Mouse (Mus musculus): ENCODE data around the gene Trpm3. TPM values are rescaled to one million over a fixed set of nuclear protein-coding genes. Genes with fewer than 3 reads are reported as not detected.

Gene Trpm3
- polyA plus RNA-seq, 1 experiment from 2014 or later, result 1.2 TPM

- Histone ChIP-seq H3K9ac (ENCODE audit: low read length) (no peak overlapping the region), H3K4me1 (replicated peaks; ENCODE audit: control insufficient read depth, insufficient read depth, low read length) (peaks cover 7% of the 10 kb centered on the region), H3K4me3 (ENCODE audit: low read length) (no peak overlapping the region), H3K27ac (ENCODE audit: low read length) (no peak overlapping the region), H3K27me3 (ENCODE audit: control insufficient read depth, insufficient read depth, low read depth, low read length) (no peaks in the 10 kb centered on the region), H3K36me3 (ENCODE audit: control insufficient read depth, insufficient read depth, low read length) (no peaks in the 10 kb centered on the region), H3K4me2 (ENCODE audit: low read depth, low read length) (no peak overlapping the region), H3K9me3 (ENCODE audit: control insufficient read depth, low read length) (no peaks in the 10 kb centered on the region)
- WGBS, result 91% methylated on average over 5 of the region's 5 CpGs
- ATAC-seq (ENCODE audit: low read depth), result no peak
These were observed 746.2 kb downstream of the Trpm3 start for GRCm38 (mm10) chr19:22885051-22885450.

DNA sequence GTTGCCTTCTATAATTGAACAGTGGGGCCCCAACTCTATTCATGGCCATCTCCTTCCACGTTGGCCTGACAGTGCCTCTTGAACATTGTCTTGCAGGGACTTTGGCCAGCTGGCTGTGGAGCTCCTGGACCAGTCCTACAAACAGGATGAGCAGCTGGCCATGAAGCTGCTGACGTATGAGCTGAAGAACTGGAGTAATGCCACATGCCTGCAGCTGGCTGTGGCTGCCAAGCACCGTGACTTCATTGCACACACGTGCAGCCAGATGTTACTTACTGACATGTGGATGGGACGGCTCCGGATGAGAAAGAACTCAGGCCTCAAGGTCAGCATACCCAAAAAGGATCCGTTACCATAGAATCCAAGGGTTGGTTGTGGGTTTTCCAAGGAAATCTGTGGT lies 763.0 kb downstream of the Trpm3 start:
- WGBS, result 60% methylated on average over 7 of the region's 7 CpGs
- Histone ChIP-seq H3K4me1 (replicated peaks; ENCODE audit: control insufficient read depth, insufficient read depth, low read length) (no peaks in the 10 kb centered on the region), H3K9ac (ENCODE audit: low read length) (no peak overlapping the region), H3K4me3 (ENCODE audit: low read length) (no peak overlapping the region), H3K27ac (ENCODE audit: low read length) (no peak overlapping the region), H3K4me2 (ENCODE audit: low read depth, low read length) (no peak overlapping the region), H3K27me3 (ENCODE audit: control insufficient read depth, insufficient read depth, low read depth, low read length) (no peaks in the 10 kb centered on the region), H3K36me3 (ENCODE audit: control insufficient read depth, insufficient read depth, low read length) (no peaks in the 10 kb centered on the region), H3K9me3 (ENCODE audit: control insufficient read depth, low read length) (no peaks in the 10 kb centered on the region)
- peak; percentile 68 for ATAC-seq (ENCODE audit: low read depth)

DNA sequence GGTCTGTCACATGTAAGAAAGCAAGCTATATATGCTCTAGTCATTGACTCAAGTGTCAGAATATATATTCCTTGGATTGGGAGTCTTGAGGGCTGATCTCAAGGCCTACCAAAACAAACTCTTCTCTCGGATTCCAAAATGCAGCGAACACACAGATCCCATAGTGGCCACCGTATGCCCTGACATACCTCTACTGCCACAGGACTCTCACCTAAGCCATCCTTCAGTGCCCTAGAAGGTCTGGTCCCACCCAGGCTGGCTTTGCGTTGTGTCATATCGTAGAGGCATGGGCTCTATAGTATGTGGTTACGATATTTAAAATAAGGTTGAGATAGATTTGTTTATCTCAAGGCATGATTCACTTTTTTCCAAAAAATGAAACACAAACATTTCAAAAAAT lies 763.5 kb downstream of the Trpm3 start:
- WGBS, result 90% methylated on average over 6 of the region's 6 CpGs
- no peaks in the 10 kb centered on the region for H3K36me3 ChIP-seq (ENCODE audit: control insufficient read depth, insufficient read depth, low read length)
- no peaks in the 10 kb centered on the region for H3K4me1 ChIP-seq (replicated peaks; ENCODE audit: control insufficient read depth, insufficient read depth, low read length)
- H3K27ac ChIP-seq (ENCODE audit: low read length), result no peak overlapping the region
- no peaks in the 10 kb centered on the region for H3K27me3 ChIP-seq (ENCODE audit: control insufficient read depth, insufficient read depth, low read depth, low read length)
- no peak overlapping the region for H3K4me3 ChIP-seq (ENCODE audit: low read length)
- H3K4me2 ChIP-seq (ENCODE audit: low read depth, low read length), result no peak overlapping the region
- no peaks in the 10 kb centered on the region for H3K9me3 ChIP-seq (ENCODE audit: control insufficient read depth, low read length)
- no peak overlapping the region for H3K9ac ChIP-seq (ENCODE audit: low read length)
- no peak for ATAC-seq (ENCODE audit: low read depth)

DNA sequence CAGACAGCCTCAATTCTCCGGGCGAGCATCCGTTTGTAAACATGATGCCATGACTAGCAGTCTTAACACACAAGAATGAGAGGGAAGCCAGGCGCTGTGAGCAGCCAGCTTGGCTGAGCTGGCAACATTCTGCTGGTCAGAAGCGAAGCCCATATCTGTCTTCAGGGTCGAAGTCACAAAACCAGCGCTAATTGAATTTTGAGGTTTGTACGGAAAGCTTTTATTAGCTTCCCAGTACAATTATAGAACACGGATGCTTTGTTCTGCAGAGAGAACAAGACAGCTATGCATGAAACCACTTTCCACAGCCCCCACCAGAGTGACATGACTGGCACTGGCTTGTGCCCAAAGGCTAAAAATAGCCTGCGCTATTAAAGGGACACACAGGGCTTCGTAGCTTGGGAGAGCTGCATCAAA lies 766.2 kb downstream of the Trpm3 start:
- no peaks in the 10 kb centered on the region for H3K36me3 ChIP-seq (ENCODE audit: control insufficient read depth, insufficient read depth, low read length)
- H3K4me3 ChIP-seq (ENCODE audit: low read length), result no peak overlapping the region
- WGBS, result 76% methylated on average over 11 of the region's 11 CpGs
- no peaks in the 10 kb centered on the region for H3K9me3 ChIP-seq (ENCODE audit: control insufficient read depth, low read length)
- no peak overlapping the region for H3K27ac ChIP-seq (ENCODE audit: low read length)
- no peak overlapping the region for H3K9ac ChIP-seq (ENCODE audit: low read length)
- ATAC-seq (ENCODE audit: low read depth), result no peak
- no peaks in the 10 kb centered on the region for H3K4me1 ChIP-seq (replicated peaks; ENCODE audit: control insufficient read depth, insufficient read depth, low read length)
- no peaks in the 10 kb centered on the region for H3K27me3 ChIP-seq (ENCODE audit: control insufficient read depth, insufficient read depth, low read depth, low read length)
- no peak overlapping the region for H3K4me2 ChIP-seq (ENCODE audit: low read depth, low read length)

DNA sequence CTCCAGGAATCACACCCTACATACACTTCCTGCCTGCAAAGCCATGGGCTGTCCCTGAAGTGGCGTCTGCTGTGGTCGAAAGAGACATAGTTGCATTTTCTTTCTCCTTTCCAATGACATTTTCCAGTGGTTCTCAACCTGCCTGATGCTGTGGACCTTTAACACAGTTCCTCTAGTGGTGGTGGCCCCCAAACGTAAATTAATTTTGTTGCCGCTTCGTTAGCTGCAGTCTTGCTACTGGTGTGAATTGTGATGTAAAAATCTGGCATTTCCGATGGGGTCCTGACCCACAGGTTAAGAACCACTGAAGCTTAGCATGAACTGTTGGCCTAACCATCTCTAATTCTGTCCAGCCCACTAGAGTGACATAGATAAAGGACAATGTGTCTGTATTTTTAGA lies 771.8 kb downstream of the Trpm3 start:
- 91% methylated on average over 6 of the region's 6 CpGs for WGBS

GRCm38 (mm10) chr19:22912971-22913370 lies 774.1 kb downstream of the Trpm3 start:
- Histone ChIP-seq H3K4me3 (ENCODE audit: low read length) (no peak overlapping the region), H3K36me3 (ENCODE audit: control insufficient read depth, insufficient read depth, low read length) (no peaks in the 10 kb centered on the region)
- 80% methylated on average over 4 of the region's 4 CpGs for WGBS

More for the DNA sequence above, 771.8 kb downstream of the Trpm3 start:
- no peaks in the 10 kb centered on the region for H3K27me3 ChIP-seq (ENCODE audit: control insufficient read depth, insufficient read depth, low read depth, low read length)
- no peak for ATAC-seq (ENCODE audit: low read depth)
- H3K36me3 ChIP-seq (ENCODE audit: control insufficient read depth, insufficient read depth, low read length), result no peaks in the 10 kb centered on the region
- H3K4me1 ChIP-seq (replicated peaks; ENCODE audit: control insufficient read depth, insufficient read depth, low read length), result no peaks in the 10 kb centered on the region
- H3K4me3 ChIP-seq (ENCODE audit: low read length), result no peak overlapping the region
- H3K4me2 ChIP-seq (ENCODE audit: low read depth, low read length), result no peak overlapping the region
- no peaks in the 10 kb centered on the region for H3K9me3 ChIP-seq (ENCODE audit: control insufficient read depth, low read length)
- H3K27ac ChIP-seq (ENCODE audit: low read length), result no peak overlapping the region
- H3K9ac ChIP-seq (ENCODE audit: low read length), result no peak overlapping the region

DNA sequence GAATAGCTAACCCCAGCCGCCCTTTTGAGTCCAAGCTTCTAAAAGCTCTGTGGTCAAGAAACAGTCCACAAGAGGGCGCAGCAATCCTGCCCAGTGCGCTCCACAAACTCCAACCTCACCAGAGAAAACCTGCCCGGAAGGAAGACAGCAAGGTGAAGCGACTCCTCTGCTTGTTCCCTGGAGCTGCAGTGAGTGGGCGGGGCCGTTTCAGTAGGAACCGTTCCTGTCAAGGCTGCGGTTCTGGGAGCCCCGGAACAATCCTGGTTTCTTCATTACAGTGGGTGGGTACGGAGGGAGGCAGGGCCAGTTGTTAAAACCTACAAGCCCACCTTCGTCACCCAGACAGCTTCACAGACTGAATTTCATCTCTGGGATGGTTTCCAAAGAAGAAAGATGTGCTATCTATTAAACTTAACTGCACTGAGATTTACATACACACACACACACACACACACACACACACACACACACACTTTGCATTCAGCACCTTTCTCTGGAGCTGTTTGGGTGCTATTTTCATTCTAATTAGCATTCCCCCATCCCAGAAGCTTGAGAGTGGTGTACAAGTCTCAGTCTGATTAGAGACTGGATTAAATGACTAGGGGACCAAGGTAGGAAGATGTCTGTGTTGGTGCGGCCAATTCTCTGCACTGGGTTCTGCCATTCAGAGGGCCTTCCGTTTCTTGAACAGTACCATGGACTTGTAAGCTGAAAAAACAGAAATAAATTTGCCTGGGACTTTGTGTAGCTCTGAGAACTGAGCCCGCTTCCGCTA lies 777.2 kb downstream of the Trpm3 start:
- H3K4me3 ChIP-seq (ENCODE audit: low read length), result peak overlapping the region; percentile 44
- no peaks in the 10 kb centered on the region for H3K36me3 ChIP-seq (ENCODE audit: control insufficient read depth, insufficient read depth, low read length)
- peak overlapping the region; percentile 75 for H3K4me2 ChIP-seq (ENCODE audit: low read depth, low read length)
- H3K9ac ChIP-seq (ENCODE audit: low read length), result peak overlapping the region; percentile 46; the same call in 1 of the 2 replicates
- peak; percentile 29 for ATAC-seq (ENCODE audit: low read depth)
- peaks cover 12% of the 10 kb centered on the region for H3K4me1 ChIP-seq (replicated peaks; ENCODE audit: control insufficient read depth, insufficient read depth, low read length)
- 12% methylated on average over 16 of the region's 16 CpGs for WGBS
- peak overlapping the region; percentile 70 for H3K27ac ChIP-seq (ENCODE audit: low read length)
- H3K27me3 ChIP-seq (ENCODE audit: control insufficient read depth, insufficient read depth, low read depth, low read length), result no peaks in the 10 kb centered on the region
- no peaks in the 10 kb centered on the region for H3K9me3 ChIP-seq (ENCODE audit: control insufficient read depth, low read length)

More at GRCm38 (mm10) chr19:22912971-22913370, 774.1 kb downstream of the Trpm3 start:
- H3K9ac ChIP-seq (ENCODE audit: low read length), result no peak overlapping the region
- ATAC-seq (ENCODE audit: low read depth), result no peak
- H3K4me2 ChIP-seq (ENCODE audit: low read depth, low read length), result no peak overlapping the region
- no peaks in the 10 kb centered on the region for H3K9me3 ChIP-seq (ENCODE audit: control insufficient read depth, low read length)
- peaks cover 12% of the 10 kb centered on the region for H3K4me1 ChIP-seq (replicated peaks; ENCODE audit: control insufficient read depth, insufficient read depth, low read length)
- H3K27me3 ChIP-seq (ENCODE audit: control insufficient read depth, insufficient read depth, low read depth, low read length), result no peaks in the 10 kb centered on the region
- no peak overlapping the region for H3K27ac ChIP-seq (ENCODE audit: low read length)

- Histone ChIP-seq H3K4me2 (ENCODE audit: low read depth, low read length) (peak overlapping the region; percentile 75), H3K4me3 (ENCODE audit: low read length) (no peak overlapping the region), H3K9me3 (ENCODE audit: control insufficient read depth, low read length) (no peaks in the 10 kb centered on the region), H3K27me3 (ENCODE audit: control insufficient read depth, insufficient read depth, low read depth, low read length) (no peaks in the 10 kb centered on the region), H3K4me1 (replicated peaks; ENCODE audit: control insufficient read depth, insufficient read depth, low read length) (peaks cover 12% of the 10 kb centered on the region), H3K27ac (ENCODE audit: low read length) (peak overlapping the region; percentile 70), H3K36me3 (ENCODE audit: control insufficient read depth, insufficient read depth, low read length) (no peaks in the 10 kb centered on the region), H3K9ac (ENCODE audit: low read length) (no peak overlapping the region)
- ATAC-seq (ENCODE audit: low read depth), result peak; percentile 99
- 19% methylated on average over 18 of the region's 18 CpGs for WGBS
These were observed 777.9 kb downstream of the Trpm3 start for GRCm38 (mm10) chr19:22916643-22917344.

GRCm38 (mm10) chr19:22917345-22917735 lies 778.5 kb downstream of the Trpm3 start:
- Histone ChIP-seq H3K27me3 (ENCODE audit: control insufficient read depth, insufficient read depth, low read depth, low read length) (no peaks in the 10 kb centered on the region), H3K4me2 (ENCODE audit: low read depth, low read length) (no peak overlapping the region), H3K4me3 (ENCODE audit: low read length) (no peak overlapping the region), H3K9me3 (ENCODE audit: control insufficient read depth, low read length) (no peaks in the 10 kb centered on the region), H3K36me3 (ENCODE audit: control insufficient read depth, insufficient read depth, low read length) (no peaks in the 10 kb centered on the region), H3K9ac (ENCODE audit: low read length) (no peak overlapping the region), H3K27ac (ENCODE audit: low read length) (peak overlapping the region; percentile 54), H3K4me1 (replicated peaks; ENCODE audit: control insufficient read depth, insufficient read depth, low read length) (peaks cover 12% of the 10 kb centered on the region)
- ATAC-seq (ENCODE audit: low read depth), result no peak
- 51% methylated on average over 3 of the region's 3 CpGs for WGBS

Data from lung, embryonic 16.5 days (tissue).